Mouse (Mus musculus) myocyte (in vitro differentiated cells): ENCODE measurements around the gene Dnmt1.

Experiments
- MAX ChIP-seq: IDR thresholded peaks from one replicate; pipeline ENCODE4 v1.6.1; 2011; ENCODE audit warnings: low read depth, mild to moderate bottlenecking, control low read depth
- MYOG ChIP-seq, 3 experiments: IDR thresholded peaks; one replicate each; pipeline ENCODE4 v1.6.1; 2011; ENCODE audit warnings: control low read depth in 2 of 3, low read depth in 2 of 3, mild to moderate bottlenecking in 2 of 3; ENCODE audit not compliant: insufficient read length in 2 of 3, control insufficient read depth in 1 of 3, insufficient read depth in 1 of 3
- POLR2A ChIP-seq: IDR thresholded peaks from one replicate; pipeline ENCODE4 v1.6.1; 2011; ENCODE audit warnings: low read depth, mild to moderate bottlenecking, control low read depth, moderate library complexity; ENCODE audit not compliant: insufficient read length
- REST ChIP-seq: IDR thresholded peaks from one replicate; pipeline ENCODE4 v1.6.1; 2011; ENCODE audit warnings: mild to moderate bottlenecking, control low read depth, moderate library complexity; ENCODE audit not compliant: insufficient read depth, insufficient read length
- TCF12 ChIP-seq: IDR thresholded peaks from one replicate; pipeline ENCODE4 v1.6.1; 2011; ENCODE audit warnings: mild to moderate bottlenecking, control low read depth; ENCODE audit not compliant: poor library complexity, insufficient read depth, severe bottlenecking
- USF1 ChIP-seq: IDR thresholded peaks from one replicate; pipeline ENCODE4 v1.6.1; 2011; ENCODE audit warnings: low read depth, mild to moderate bottlenecking, control low read depth, moderate library complexity

GRCm38 (mm10) chr9:20869246-20869645 lies 90.4 kb downstream of the Dnmt1 start:
- TF ChIP-seq POLR2A = no peak
- no peak for TF ChIP-seq TCF12
- no peak for TF ChIP-seq USF1
- TF ChIP-seq MYOG (IDR thresholded peaks at IDR 0.05; ENCODE audit: control insufficient read depth in 1 of 3, insufficient read depth in 1 of 3, insufficient read length in 2 of 3, low read depth in 2 of 3) = no peak
- TF ChIP-seq MAX = no peak
- TF ChIP-seq REST = no peak
